Mouse (Mus musculus): ENCODE results near the gene Ap1b1. TPM values are rescaled to one million over a fixed set of nuclear protein-coding genes. Genes with fewer than 3 reads are reported as not detected.

Ap1b1 gene
- 84.4 and 85.3 TPM in 2 replicates for polyA plus RNA-seq (2012; rRNA removed)

DNA sequence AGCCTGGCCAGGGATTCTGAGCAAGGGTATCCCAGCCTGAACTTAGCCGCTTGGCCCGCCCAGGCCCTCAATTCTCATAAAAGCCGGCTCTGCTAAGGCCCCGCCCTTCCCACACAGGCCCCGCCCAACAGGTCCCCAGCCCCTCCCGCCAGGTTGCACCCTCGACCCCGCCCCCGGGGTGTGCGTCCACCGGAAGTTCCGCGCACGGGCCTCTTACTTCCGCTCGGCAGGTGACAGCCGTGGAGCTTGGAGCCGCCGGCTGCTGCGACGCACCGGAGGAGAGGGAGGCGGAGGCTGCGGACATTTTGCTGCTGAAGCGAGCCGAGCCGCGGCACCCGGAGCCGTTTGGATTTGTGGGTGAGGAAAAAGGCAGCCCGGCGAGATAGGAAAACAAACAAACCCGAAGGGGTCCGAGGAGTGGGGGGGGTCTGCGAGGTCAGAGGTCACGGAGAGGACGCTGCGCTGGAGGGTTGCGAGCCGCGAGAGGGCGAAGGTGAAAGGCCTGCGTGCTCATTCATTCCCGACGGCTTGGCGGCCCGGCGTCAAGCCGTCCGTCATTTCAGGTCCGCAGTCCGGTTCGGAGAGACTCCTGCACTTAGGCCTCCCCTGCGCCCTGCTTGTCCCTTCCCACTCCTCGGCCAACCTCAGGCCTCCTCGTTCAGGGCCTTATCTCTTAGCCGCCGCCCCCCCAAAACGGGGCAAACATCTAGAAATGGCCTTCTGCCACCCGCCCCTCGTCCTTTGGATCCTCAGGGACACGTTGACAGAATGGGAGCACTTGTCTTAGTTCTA, at the start of gene Ap1b1:
Gene Ap1b1 (plus strand): TSS at position 130 of the 792 bp plus-strand sequence.

DNA sequence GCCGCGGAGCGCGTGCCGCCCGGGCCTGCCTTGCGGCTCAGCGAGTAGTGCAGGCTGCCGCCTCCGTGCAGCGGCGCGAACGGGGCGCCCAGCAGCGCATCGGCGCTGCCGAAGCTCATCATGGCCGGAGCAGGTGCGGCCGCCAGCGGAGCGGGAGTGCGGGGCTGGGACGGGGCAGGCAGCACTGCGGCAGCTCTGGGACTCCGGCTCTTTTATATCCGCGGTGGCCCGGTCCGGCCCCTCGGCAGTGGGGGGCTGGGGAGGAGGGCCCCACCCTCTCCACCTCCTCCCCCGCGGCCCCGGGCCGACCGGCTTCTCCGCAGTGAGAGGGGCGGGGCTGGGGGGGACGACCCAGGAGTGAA, 38.8 kb upstream of the Ap1b1 start, which contains the start of gene Nefh:
Gene Nefh (minus strand): TSS at position 252 of the 362 bp plus-strand sequence.

DNA sequence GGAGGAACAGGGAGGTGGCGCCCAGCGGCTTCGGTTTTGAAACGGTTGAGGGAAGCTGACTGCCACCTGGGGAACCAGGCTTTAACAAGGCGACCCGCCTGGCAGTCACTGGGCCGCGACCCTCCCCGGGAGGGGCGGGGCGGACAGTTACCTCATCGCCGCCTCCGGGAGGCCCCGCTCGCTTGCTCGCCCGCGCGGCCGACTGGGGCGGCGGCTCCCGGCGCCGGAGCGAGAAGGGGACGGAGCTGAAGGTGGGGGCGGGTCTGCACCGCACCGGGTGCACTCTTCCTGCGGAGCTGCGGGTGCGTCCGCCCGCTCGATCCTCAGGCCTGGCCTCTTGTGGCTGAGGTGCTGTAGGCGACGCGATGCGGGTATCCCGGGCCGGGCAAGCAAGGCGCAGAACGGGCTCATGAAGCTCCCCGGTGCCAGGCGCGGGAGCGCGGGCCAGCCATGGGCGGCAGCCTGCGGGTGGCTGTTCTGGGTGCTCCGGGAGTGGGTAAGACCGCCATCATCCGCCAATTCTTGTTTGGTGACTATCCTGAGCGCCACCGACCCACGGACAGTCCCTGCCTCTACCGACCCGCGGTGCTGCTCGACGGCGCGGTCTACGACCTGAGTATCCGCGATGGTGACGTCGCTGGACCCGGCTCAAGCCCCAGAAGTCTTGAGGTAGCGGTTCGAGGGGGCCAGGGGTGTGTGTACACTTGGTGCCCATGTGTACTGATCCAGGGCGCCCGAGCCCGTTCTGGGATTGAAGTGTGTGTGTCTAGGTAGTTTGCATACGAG, 71.4 kb downstream of the Ap1b1 start, which contains the start of gene Rasl10a:
Gene Rasl10a (plus strand): TSS at position 273 of the 786 bp plus-strand sequence.

DNA sequence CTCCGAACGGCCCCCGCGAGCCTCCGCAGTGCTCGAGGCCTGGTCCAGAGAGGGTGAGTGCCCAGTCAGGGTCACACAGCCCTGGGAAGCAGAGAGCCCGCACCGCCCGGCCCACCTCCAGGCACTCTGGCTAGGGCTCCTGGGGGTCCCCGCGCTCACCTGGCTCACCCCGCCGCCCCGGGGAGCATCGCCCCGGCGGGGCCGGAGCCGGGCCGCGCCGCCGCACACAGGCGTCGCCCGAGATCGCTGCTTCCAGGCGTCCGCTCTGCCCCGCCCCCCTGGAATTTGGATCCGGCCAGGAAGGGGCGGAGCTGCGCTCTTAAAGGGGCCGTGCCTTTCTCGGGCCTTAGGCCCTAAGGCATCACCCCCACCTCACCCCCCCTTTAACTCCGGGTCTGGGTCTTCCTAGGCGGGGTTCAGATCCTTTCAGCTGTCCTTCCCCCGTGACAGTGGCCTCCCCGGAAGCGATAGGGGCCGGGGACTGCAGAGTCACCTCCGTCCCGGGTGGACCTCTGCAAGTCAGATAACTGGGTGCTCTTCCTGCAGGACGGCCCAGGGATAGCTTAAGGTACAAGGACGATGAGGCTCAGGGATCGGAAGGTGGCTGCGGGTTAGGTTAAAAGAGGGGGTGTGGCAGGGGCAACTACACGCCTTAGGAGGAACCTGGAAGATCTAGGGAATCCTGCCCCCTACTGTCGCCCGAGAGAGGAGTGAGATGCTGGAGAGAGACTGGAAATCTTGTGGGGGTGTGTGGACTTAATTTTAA, 78.6 kb downstream of the Ap1b1 start, which contains the start of gene Gas2l1:
Gene Gas2l1 (minus strand): TSS at position 272 of the 766 bp plus-strand sequence.

Other genes starting within 250 kb of the Ap1b1 start
- 0.07 and 0.08 TPM in 2 replicates for gene Cabp7, start 240.0 kb upstream of the Ap1b1 start, polyA plus RNA-seq (2012; rRNA removed)
- 55.2 and 55.3 TPM in 2 replicates for gene Nf2, start 137.3 kb upstream of the Ap1b1 start, polyA plus RNA-seq (2012; rRNA removed)
- gene Nipsnap1, start 112.9 kb upstream of the Ap1b1 start, polyA plus RNA-seq (2012; rRNA removed): 59.6 and 61.6 TPM in 2 replicates
- gene Thoc5, start 91.5 kb upstream of the Ap1b1 start, polyA plus RNA-seq (2012; rRNA removed): 20.7 and 26.8 TPM in 2 replicates
- gene Nefh, start 38.8 kb upstream of the Ap1b1 start, polyA plus RNA-seq (2012; rRNA removed): 3.8 and 7.2 TPM in 2 replicates
- 74.9 and 98.7 TPM in 2 replicates for gene Rasl10a, start 71.3 kb downstream of the Ap1b1 start, polyA plus RNA-seq (2012; rRNA removed)
- gene Gas2l1, start 78.5 kb downstream of the Ap1b1 start, polyA plus RNA-seq (2012; rRNA removed): 108 and 129 TPM in 2 replicates
- 52.4 and 62.2 TPM in 2 replicates for gene Rhbdd3, start 112.1 kb downstream of the Ap1b1 start, polyA plus RNA-seq (2012; rRNA removed)
- gene Ewsr1, start 112.4 kb downstream of the Ap1b1 start, polyA plus RNA-seq (2012; rRNA removed): 592 and 1,072 TPM in 2 replicates
- 27.5 and 45.4 TPM in 2 replicates for gene Emid1, start 165.4 kb downstream of the Ap1b1 start, polyA plus RNA-seq (2012; rRNA removed)